Mouse (Mus musculus) heart, adult 9 months (tissue): Measurements from ENCODE around the gene Mier3.
"Not testable (repeated sequence)": the region's sequence is repeated elsewhere in the genome, so short reads cannot be mapped to it uniquely, and the experiment has no call there.

ENCODE experiments used
- DNase-seq, 2 experiments: peaks; one replicate each; pipeline ENCODE4 v3.0.0; 2022; ENCODE audit warnings: low spot score in 2 of 2

The Mier3 gene

GRCm38 (mm10) chr13:111703396-111703795 lies 22.6 kb downstream of the Mier3 start:
- no peak for DNase-seq

- DNase-seq = not testable (repeated sequence)
Measured at GRCm38 (mm10) chr13:111703952-111704351, 23.2 kb downstream of the Mier3 start.

GRCm38 (mm10) chr13:111710531-111710930 lies 29.8 kb downstream of the Mier3 start:
- no peak for DNase-seq

GRCm38 (mm10) chr13:111719726-111720125 lies 38.9 kb downstream of the Mier3 start:
- no peak for DNase-seq

- DNase-seq = no peak
Measured at GRCm38 (mm10) chr13:111724811-111725164, 44.0 kb downstream of the Mier3 start.

GRCm38 (mm10) chr13:111725165-111726077 lies 44.6 kb downstream of the Mier3 start:
- peak; percentile 98 for DNase-seq

GRCm38 (mm10) chr13:111726898-111727297 lies 46.1 kb downstream of the Mier3 start:
- no peak for DNase-seq

- DNase-seq = no peak
Measured at GRCm38 (mm10) chr13:111741204-111741990, 60.6 kb downstream of the Mier3 start.

GRCm38 (mm10) chr13:111741991-111742615 lies 61.3 kb downstream of the Mier3 start:
- DNase-seq = peak in 1 of 2 experiments; percentile 33

GRCm38 (mm10) chr13:111744233-111745000 lies 63.6 kb downstream of the Mier3 start:
- no peak for DNase-seq

- no peak for DNase-seq
Measured at GRCm38 (mm10) chr13:111745216-111745615, 64.4 kb downstream of the Mier3 start.

- DNase-seq = no peak
Measured at GRCm38 (mm10) chr13:111746831-111747230, 66.1 kb downstream of the Mier3 start.

- DNase-seq = no peak
Measured at GRCm38 (mm10) chr13:111748301-111749062, 67.7 kb downstream of the Mier3 start.

GRCm38 (mm10) chr13:111753321-111753720 lies 72.5 kb downstream of the Mier3 start:
- DNase-seq = no peak

GRCm38 (mm10) chr13:111755377-111755776 lies 74.6 kb downstream of the Mier3 start:
- DNase-seq = no peak

GRCm38 (mm10) chr13:111755937-111756336 lies 75.2 kb downstream of the Mier3 start:
- no peak for DNase-seq

- no peak for DNase-seq
Measured at GRCm38 (mm10) chr13:111756986-111757385, 76.2 kb downstream of the Mier3 start.

GRCm38 (mm10) chr13:111762526-111762925 lies 81.7 kb downstream of the Mier3 start:
- no peak for DNase-seq
